Mouse (Mus musculus): ENCODE results near the gene Was.

- TF ChIP-seq POLR2A (IDR thresholded peaks at IDR 0.05; ENCODE audit: borderline replicate concordance, low read depth, low read length) (no peak), CTCF (IDR thresholded peaks at IDR 0.05; ENCODE audit: low read depth, low read length) (no peak)
Observed at GRCm38 (mm10) chrX:8123821-8124470, 33.6 kb upstream of the Was start.
